Mouse (Mus musculus) CH12.LX (cell line): ENCODE results near the gene Klhl21. TPM values are rescaled to one million over a fixed set of nuclear protein-coding genes. Genes with fewer than 3 reads are reported as not detected.

Source experiments
- DNase-seq: peaks from one replicate; pipeline ENCODE4 v3.0.0-alpha.2; 2013; ENCODE audit errors: extremely low read depth
- H3K27ac ChIP-seq: 2 replicates; pipeline ENCODE4 v1.5.1; 2012; ENCODE audit warnings: low read depth, mild to moderate bottlenecking, control low read depth, moderate library complexity; ENCODE audit not compliant: insufficient read depth
- H3K27me3 ChIP-seq: replicated peaks from 2 replicates; pipeline ENCODE3; 2012; ENCODE audit warnings: inconsistent platforms
- H3K36me3 ChIP-seq, 2 experiments: replicated peaks in 1 of 2; 2 replicates each; pipeline versions ENCODE3 to v1.6.1; 2012; ENCODE audit warnings: inconsistent platforms in 1 of 2, low read length in 1 of 2, mild to moderate bottlenecking in 1 of 2, mixed read lengths in 1 of 2, moderate library complexity in 1 of 2; ENCODE audit not compliant: control insufficient read depth in 1 of 2, insufficient read depth in 1 of 2
- H3K4me1 ChIP-seq, 2 experiments: 2 replicates each; pipeline ENCODE4 v1.6.1; 2012; ENCODE audit warnings: inconsistent platforms in 1 of 2, moderate library complexity in 1 of 2; ENCODE audit not compliant: insufficient read depth in 2 of 2, control insufficient read depth in 1 of 2
- H3K4me2 ChIP-seq: 2 replicates; pipeline ENCODE4 v1.6.1; 2012; ENCODE audit warnings: low read depth, mild to moderate bottlenecking, control low read depth; ENCODE audit not compliant: poor library complexity, insufficient read depth, severe bottlenecking
- H3K4me3 ChIP-seq, 3 experiments: fragments of 150-350 bp in 1 of 3; sonication (generic) in 1 of 3; replicated peaks in 1 of 3; 2 replicates each; pipeline versions ENCODE3 to v1.5.1; 2011 to 2012; ENCODE audit warnings: low read depth in 2 of 3, low read length in 2 of 3, mild to moderate bottlenecking in 2 of 3, moderate library complexity in 2 of 3, control low read depth in 1 of 3, improper control_type of control experiment in 1 of 3, inconsistent platforms in 1 of 3, mixed read lengths in 1 of 3; ENCODE audit not compliant: poor library complexity in 1 of 3
- H3K79me2 ChIP-seq: replicated peaks from 2 replicates; pipeline ENCODE4 v1.6.1; 2012; ENCODE audit warnings: mild to moderate bottlenecking, moderate library complexity; ENCODE audit not compliant: control insufficient read depth, poor library complexity, insufficient read depth, severe bottlenecking; ENCODE audit errors: extremely low read depth
- H3K9ac ChIP-seq: 2 replicates; pipeline ENCODE4 v1.6.1; 2012; ENCODE audit warnings: low read depth, mild to moderate bottlenecking, control low read depth, moderate library complexity; ENCODE audit not compliant: insufficient read depth
- H3K9me3 ChIP-seq: replicated peaks from 2 replicates; pipeline ENCODE3; 2012; ENCODE audit warnings: low read length, inconsistent platforms, mixed read lengths
- CTCF ChIP-seq, 2 experiments: IDR thresholded peaks in 1 of 2; conservative IDR thresholded peaks in 1 of 2; 2 replicates each; pipeline ENCODE4 v1.5.1; 2011 to 2012; ENCODE audit warnings: low read depth in 2 of 2, low read length in 2 of 2, improper control_type of control experiment in 1 of 2, inconsistent platforms in 1 of 2, mild to moderate bottlenecking in 1 of 2, moderate library complexity in 1 of 2
- E2F4 ChIP-seq: IDR thresholded peaks from 2 replicates; pipeline ENCODE4 v1.6.1; 2011; ENCODE audit warnings: low read depth, low read length, improper control_type of control experiment; ENCODE audit not compliant: insufficient replicate concordance
- ELF1 ChIP-seq: IDR thresholded peaks from 2 replicates; pipeline ENCODE4 v1.6.1; 2014; ENCODE audit warnings: low read depth, mild to moderate bottlenecking, inconsistent platforms, low read length, improper control_type of control experiment
- EP300 ChIP-seq: IDR thresholded peaks from 2 replicates; pipeline ENCODE4 v1.6.1; 2011; ENCODE audit warnings: low read length, improper control_type of control experiment
- ETS1 ChIP-seq: conservative IDR thresholded peaks from 2 replicates; pipeline ENCODE4 v1.6.1; 2012; ENCODE audit warnings: low read depth, mild to moderate bottlenecking, inconsistent platforms, low read length, improper control_type of control experiment, moderate library complexity
- GABPA ChIP-seq: IDR thresholded peaks from 2 replicates; pipeline ENCODE4 v1.6.1; 2012; ENCODE audit warnings: low read depth, low read length, improper control_type of control experiment, inconsistent platforms; ENCODE audit not compliant: insufficient replicate concordance
- HCFC1 ChIP-seq: IDR thresholded peaks from 2 replicates; pipeline ENCODE4 v1.6.1; 2012; ENCODE audit warnings: low read depth, mild to moderate bottlenecking, inconsistent platforms, low read length, improper control_type of control experiment
- IRF4 ChIP-seq: IDR thresholded peaks from 2 replicates; pipeline ENCODE4 v1.6.1; 2014; ENCODE audit warnings: low read depth, mild to moderate bottlenecking, inconsistent platforms, low read length, improper control_type of control experiment
- JUN ChIP-seq: IDR thresholded peaks from 2 replicates; pipeline ENCODE4 v1.6.1; 2011; ENCODE audit warnings: low read depth, mild to moderate bottlenecking, low read length, improper control_type of control experiment, moderate library complexity; ENCODE audit not compliant: insufficient read depth
- JUND ChIP-seq: conservative IDR thresholded peaks from 2 replicates; pipeline ENCODE4 v1.6.1; 2011; ENCODE audit warnings: low read depth, low read length, improper control_type of control experiment
- MAFK ChIP-seq: IDR thresholded peaks from 2 replicates; pipeline ENCODE4 v1.6.1; 2011; ENCODE audit warnings: low read length, improper control_type of control experiment; ENCODE audit not compliant: insufficient replicate concordance
- MAX ChIP-seq: IDR thresholded peaks from 2 replicates; pipeline ENCODE4 v1.6.1; 2011; ENCODE audit warnings: low read length, improper control_type of control experiment
- MAZ ChIP-seq: IDR thresholded peaks from 2 replicates; pipeline ENCODE4 v1.6.1; 2012; ENCODE audit warnings: low read depth, mild to moderate bottlenecking, inconsistent platforms, low read length, improper control_type of control experiment, moderate library complexity
- MEF2A ChIP-seq: IDR thresholded peaks from 2 replicates; pipeline ENCODE4 v1.6.1; 2014; ENCODE audit warnings: low read depth, mild to moderate bottlenecking, inconsistent platforms, low read length, improper control_type of control experiment, borderline replicate concordance
- NELFE ChIP-seq: IDR thresholded peaks from 2 replicates; pipeline ENCODE4 v1.6.1; 2011; ENCODE audit warnings: low read depth, low read length, improper control_type of control experiment
- NRF1 ChIP-seq: IDR thresholded peaks from 2 replicates; pipeline ENCODE4 v1.6.1; 2014; ENCODE audit warnings: low read depth, mild to moderate bottlenecking, inconsistent platforms, low read length, improper control_type of control experiment, moderate library complexity
- POLR2A ChIP-seq: IDR thresholded peaks from 2 replicates; pipeline ENCODE4 v1.6.1; 2011; ENCODE audit warnings: low read depth, mild to moderate bottlenecking, improper control_type of control experiment, low read length
- POLR2AphosphoS2 ChIP-seq: IDR thresholded peaks from 2 replicates; pipeline ENCODE4 v1.6.1; 2011; ENCODE audit warnings: low read depth, low read length, improper control_type of control experiment
- RAD21 ChIP-seq: IDR thresholded peaks from 2 replicates; pipeline ENCODE4 v1.6.1; 2011; ENCODE audit warnings: low read depth, mild to moderate bottlenecking, low read length, improper control_type of control experiment, moderate library complexity
- SIN3A ChIP-seq: IDR thresholded peaks from 2 replicates; pipeline ENCODE4 v1.6.1; 2012; ENCODE audit warnings: low read length, improper control_type of control experiment, inconsistent platforms
- TBP ChIP-seq: conservative IDR thresholded peaks from 2 replicates; pipeline ENCODE4 v1.6.1; 2011; ENCODE audit warnings: low read depth, low read length, improper control_type of control experiment
- TCF12 ChIP-seq: IDR thresholded peaks from 2 replicates; pipeline ENCODE4 v1.6.1; 2014; ENCODE audit warnings: low read depth, mild to moderate bottlenecking, inconsistent platforms, low read length, improper control_type of control experiment
- UBTF ChIP-seq: IDR thresholded peaks from 2 replicates; pipeline ENCODE4 v1.6.1; 2012; ENCODE audit warnings: low read depth, mild to moderate bottlenecking, inconsistent platforms, low read length, improper control_type of control experiment, moderate library complexity
- USF1 ChIP-seq: IDR thresholded peaks from 2 replicates; pipeline ENCODE4 v1.6.1; 2014; ENCODE audit warnings: low read depth, mild to moderate bottlenecking, inconsistent platforms, low read length, improper control_type of control experiment
- ZMIZ1 ChIP-seq: IDR thresholded peaks from 2 replicates; pipeline ENCODE4 v1.6.1; 2012; ENCODE audit warnings: low read depth, mild to moderate bottlenecking, inconsistent platforms, low read length, improper control_type of control experiment
- ZNF384 ChIP-seq: IDR thresholded peaks from 2 replicates; pipeline ENCODE4 v1.6.1; 2012; ENCODE audit warnings: low read depth, low read length, improper control_type of control experiment, inconsistent platforms
- dilution Hi-C: fragments of 300-500 bp; cut with MboI; formaldehyde crosslinking; loops from 2 replicates; pipeline ENCODE4 v1.14.3; 2020; ENCODE audit warnings: low sequenced_read_pairs; ENCODE audit not compliant: extremely low pct_unique_long_range_greater_than_20kb, extremely low pct_ligation_motif_present
- in situ Hi-C: fragments of 300-500 bp; cut with MboI; formaldehyde crosslinking; loops from 3 replicates; pipeline ENCODE4 v1.14.3; 2019; ENCODE audit warnings: low sequenced_read_pairs, low pct_ligation_motif_present, low pct_unique_long_range_greater_than_20kb, mixed read lengths
- polyA plus RNA-seq: library from polyadenylated mRNA; unstranded; fragments of >175 nt; gene quantifications from 2 replicates; pipeline ENCODE4 v1.2.1, GENCODE M21; 2012; ENCODE audit warnings: low read depth; ENCODE audit not compliant: insufficient read length
- total RNA-seq, 2 experiments: library from RNA; depleted of rRNA; stranded (reverse); fragments of 300-350 nt in 1 of 2; fragments of >200 nt in 1 of 2; gene quantifications; 2 replicates each; pipeline ENCODE4 v1.2.3; 2012 to 2014

Klhl21 gene
- 7.1 and 9.5 TPM in 2 replicates for total RNA-seq (2012; rRNA removed)
- total RNA-seq (2014; rRNA removed), result 4.4 and 4.9 TPM in 2 replicates
- polyA plus RNA-seq, result 9.1 and 9.4 TPM in 2 replicates

DNA sequence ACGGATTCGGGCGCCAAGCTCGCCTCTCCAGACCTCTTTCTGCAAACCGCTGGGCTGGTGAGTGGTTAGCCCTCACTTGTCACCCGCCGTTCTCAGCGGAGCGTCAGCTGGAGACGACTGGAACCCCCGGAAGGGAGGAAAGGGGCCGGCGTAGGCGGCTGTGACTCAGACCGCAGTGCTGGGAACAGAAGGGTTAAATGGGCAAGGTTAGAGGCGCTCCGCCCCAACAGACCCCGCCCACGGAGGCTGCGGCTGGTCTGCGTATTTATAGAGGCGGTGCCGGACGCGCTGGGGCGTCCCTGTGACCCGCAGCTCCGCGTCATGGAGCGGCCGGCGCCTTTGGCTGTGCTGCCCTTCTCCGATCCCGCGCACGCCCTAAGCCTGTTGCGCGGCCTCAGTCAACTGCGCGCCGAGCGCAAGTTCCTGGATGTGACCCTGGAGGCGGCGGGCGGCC lies at the start of gene Klhl21:
TSS of gene Klhl21 (plus strand) at position 182 of the 454 bp plus-strand sequence.
- H3K4me1 ChIP-seq, result peaks cover 12 to 36% of the 10 kb centered on the region in 2 experiments
- in situ Hi-C loops, result no loop called here
- peak within 1 kb of the TSS; percentile 19; the same call in 1 of the 2 replicates for H3K27ac ChIP-seq
- H3K27me3 ChIP-seq, result peaks cover 18% of the 10 kb centered on the region
- H3K4me2 ChIP-seq, result peak within 1 kb of the TSS; percentile 86
- no peaks in the 10 kb centered on the region for H3K9me3 ChIP-seq
- H3K36me3 ChIP-seq, result peaks cover 9 to 21% of the 10 kb centered on the region in 2 experiments
- H3K79me2 ChIP-seq, result peaks cover 2% of the 10 kb centered on the region; the same call in 1 of the 2 replicates
- DNase-seq, result peak; percentile 93
- H3K4me3 ChIP-seq, result peak within 1 kb of the TSS; percentile 68 to 92 (median 86)
- TF ChIP-seq EP300 (peak; percentile 16; the same call in 1 of the 2 replicates), JUN (no peak), SIN3A (peak; percentile 88), IRF4 (peak; percentile 39; the same call in 1 of the 2 replicates), ETS1 (peak; percentile 49; the same call in 1 of the 2 replicates), NELFE (peak; percentile 96), ZMIZ1 (peak; percentile 97), MAZ (peak; percentile 86; the same call in 1 of the 2 replicates), MEF2A (peak; percentile 68), E2F4 (no peak), TCF12 (peak; percentile 84), POLR2AphosphoS2 (peak; percentile 75; the same call in 1 of the 2 replicates), TBP (peak; percentile 91), HCFC1 (peak; percentile 60; the same call in 1 of the 2 replicates), POLR2A (peak; percentile 97), MAX (0 out of 2 replicates have a peak, but pooled peaks have one; percentile 19), ELF1 (peak; percentile 71), JUND (no peak), RAD21 (no peak)
- dilution Hi-C loops, result no loop called here
- peak within 1 kb of the TSS; percentile 47 for H3K9ac ChIP-seq

DNA sequence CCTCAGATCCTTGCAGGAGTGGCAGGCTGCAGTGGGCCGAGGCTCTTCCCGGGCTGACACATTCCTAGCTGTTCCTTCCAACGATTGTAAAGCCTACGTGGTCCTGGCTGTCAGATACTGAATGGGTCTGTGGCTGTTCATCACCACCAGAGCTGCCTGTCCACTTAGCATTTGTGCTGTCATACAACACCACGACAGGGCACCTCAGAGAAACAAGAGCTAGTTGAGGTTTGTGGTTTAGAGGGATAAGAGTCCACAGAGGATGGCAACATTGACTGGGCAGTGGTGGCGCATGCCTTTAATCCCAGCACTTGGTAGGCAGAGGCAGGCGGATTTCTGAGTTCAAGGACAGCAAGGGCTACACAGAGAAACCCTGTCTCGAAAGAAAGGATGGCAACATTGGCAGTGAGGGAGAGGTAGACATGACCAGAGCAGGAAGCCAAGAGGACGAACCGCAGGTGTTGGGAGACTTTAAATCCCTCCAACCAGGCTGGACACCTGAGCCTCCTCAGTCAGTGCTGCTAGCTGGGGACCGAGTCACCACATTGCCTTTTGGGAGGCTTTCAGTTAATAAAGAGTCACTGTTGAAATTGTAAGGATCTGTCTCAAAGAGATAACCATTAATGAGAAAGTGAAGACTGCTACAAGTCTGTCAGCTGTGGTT lies 48.6 kb upstream of the Klhl21 start:
- TF ChIP-seq ETS1, result no peak
- TF ChIP-seq UBTF, result no peak
- TF ChIP-seq GABPA, result no peak
- TF ChIP-seq POLR2A, result no peak
- TF ChIP-seq MAZ, result no peak
- no peak for TF ChIP-seq IRF4
- TF ChIP-seq ZNF384, result no peak
- no peak for TF ChIP-seq ELF1
- TF ChIP-seq HCFC1, result no peak
- no peak for TF ChIP-seq ZMIZ1
- TF ChIP-seq JUN, result no peak
- no peak for TF ChIP-seq MAFK
- TF ChIP-seq JUND, result no peak
- no peak for TF ChIP-seq POLR2AphosphoS2
- no peak for TF ChIP-seq E2F4
- no peak for TF ChIP-seq CTCF (conservative IDR thresholded peaks at IDR 0.05 in 1 of 2, IDR thresholded peaks at IDR 0.05 in 1 of 2; ENCODE audit: low read depth in 2 of 2, low read length in 2 of 2)
- TF ChIP-seq NRF1, result no peak
- no peak for TF ChIP-seq USF1
- DNase-seq, result no peak
- no peaks in the 10 kb centered on the region for H3K27me3 ChIP-seq
- H3K4me1 ChIP-seq, result peaks cover 0 to 10% of the 10 kb centered on the region in 2 experiments; a peak in 1 of 4 replicates
- H3K79me2 ChIP-seq, result no peaks in the 10 kb centered on the region
- in situ Hi-C loops (no loop called here), dilution Hi-C loops (no loop called here)
- H3K36me3 ChIP-seq, result peaks cover 74 to 94% of the 10 kb centered on the region in 2 experiments
- no peak overlapping the region for H3K4me2 ChIP-seq
- no peak overlapping the region for H3K27ac ChIP-seq
- peaks cover 2% of the 10 kb centered on the region for H3K9me3 ChIP-seq
- no peak overlapping the region for H3K9ac ChIP-seq
- no peak overlapping the region for H3K4me3 ChIP-seq
